Mouse (Mus musculus) right cerebral cortex, postnatal 14 days (tissue): ENCODE measurements at regions not wholly inside any gene's neighbourhood (a gene's known extent, or its start where the extent isn't known, plus 50 kb on each side); places are given as distances from the start of the nearest gene placed in this dataset.

ENCODE experiments used
- DNase-seq: peaks from one replicate; pipeline ENCODE4 v3.0.0; 2022

DNA sequence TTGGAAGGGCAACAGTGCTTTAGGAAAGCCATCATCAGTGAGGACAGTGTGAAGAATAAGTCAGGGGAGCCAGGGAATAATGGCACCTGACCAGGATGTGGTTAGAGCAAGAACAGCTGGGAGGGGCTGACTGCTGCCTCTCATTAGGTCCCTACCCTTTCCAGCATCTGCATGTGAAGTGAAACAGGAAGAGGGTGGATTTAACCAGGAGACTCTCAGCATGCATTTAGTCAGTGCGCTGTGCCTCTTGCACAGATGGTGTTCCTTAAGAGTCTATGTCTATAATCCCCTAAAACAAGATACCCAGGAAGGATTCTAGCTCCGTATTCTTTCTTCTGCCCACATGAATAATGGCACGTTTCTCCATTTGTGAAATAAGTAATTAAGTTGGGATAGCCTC lies 267.9 kb downstream of the Spry2 start:
- no peak for DNase-seq

GRCm38 (mm10) chr14:105624387-105624786 lies 272.2 kb downstream of the Spry2 start:
- DNase-seq = no peak

DNA sequence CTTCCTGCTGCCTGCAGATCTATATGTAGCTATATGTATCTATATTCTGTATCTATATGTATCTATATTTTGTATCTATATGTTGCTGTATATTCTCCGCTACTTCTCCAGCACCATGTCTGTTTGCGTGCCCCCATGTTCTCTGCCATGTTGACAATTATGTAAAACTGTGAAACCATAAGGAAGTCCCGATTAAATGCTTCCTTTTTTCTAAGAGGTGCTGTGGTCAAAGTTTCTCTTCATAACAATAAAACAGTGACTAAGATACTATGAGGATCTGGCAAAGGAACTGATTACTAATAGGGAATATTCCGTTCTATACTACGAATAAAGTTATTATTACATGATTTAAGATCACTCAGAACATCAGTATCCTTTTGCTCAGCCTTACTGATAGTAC lies 274.5 kb downstream of the Spry2 start:
- DNase-seq = no peak

DNA sequence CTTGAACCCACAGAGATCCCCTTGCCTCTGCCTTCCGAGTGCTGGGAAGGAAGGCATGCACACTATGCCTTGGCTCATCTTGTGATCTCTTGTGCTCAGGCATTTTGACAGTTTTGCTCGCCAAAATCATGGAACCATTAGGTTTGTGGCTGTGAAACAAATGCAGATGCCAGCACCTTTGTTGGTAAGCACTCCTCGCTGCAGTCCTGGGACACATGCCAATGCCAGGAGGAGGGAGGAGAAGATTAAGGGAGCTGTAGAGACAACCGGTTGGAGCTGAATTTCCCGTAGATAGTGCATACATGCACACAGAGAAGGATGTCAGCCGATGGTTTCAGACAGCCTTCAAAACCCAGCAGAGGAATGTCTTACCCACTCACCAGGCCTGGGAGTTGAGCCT lies 275.5 kb downstream of the Spry2 start:
- no peak for DNase-seq

GRCm38 (mm10) chr14:105619449-105619848 lies 277.2 kb downstream of the Spry2 start:
- no peak for DNase-seq

DNA sequence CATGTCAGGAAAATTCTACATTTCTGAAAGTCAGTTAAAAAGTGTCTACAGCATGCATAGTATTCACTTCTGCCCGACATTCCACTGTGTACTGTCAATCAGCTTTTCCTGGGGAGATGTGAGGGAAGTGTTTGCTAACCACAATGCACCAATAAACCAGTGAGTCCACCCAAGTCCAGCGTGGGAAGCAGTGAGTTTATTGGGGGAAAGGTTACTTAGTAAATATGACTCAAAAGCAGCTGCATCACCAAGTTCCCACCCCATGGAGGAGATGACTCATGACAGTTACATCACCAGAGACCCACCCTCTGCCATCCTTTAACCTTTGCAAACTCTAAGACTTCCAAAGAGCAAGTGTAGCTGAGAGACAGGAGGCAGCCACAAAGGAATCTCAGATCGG lies 280.9 kb downstream of the Spry2 start:
- DNase-seq = no peak

DNA sequence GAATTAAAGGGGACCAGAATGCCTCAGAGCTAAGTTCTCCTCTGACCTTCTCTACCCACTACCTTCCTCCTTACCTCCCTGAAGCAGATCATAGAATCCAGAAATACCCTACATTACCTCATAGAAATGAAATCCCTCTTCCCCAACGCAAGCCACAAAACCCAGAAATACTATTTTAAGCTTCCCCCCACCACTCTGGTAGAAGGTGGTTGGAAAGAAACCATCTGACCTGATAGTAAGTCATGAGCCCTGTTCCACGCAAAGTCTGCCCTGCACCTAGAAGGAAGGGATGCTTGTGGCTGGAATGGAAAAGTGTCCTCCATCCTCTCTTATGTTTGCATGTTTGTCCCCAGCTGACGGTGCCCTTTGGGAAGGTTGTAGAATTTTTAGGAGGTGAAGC lies 283.8 kb downstream of the Spry2 start:
- DNase-seq = no peak

DNA sequence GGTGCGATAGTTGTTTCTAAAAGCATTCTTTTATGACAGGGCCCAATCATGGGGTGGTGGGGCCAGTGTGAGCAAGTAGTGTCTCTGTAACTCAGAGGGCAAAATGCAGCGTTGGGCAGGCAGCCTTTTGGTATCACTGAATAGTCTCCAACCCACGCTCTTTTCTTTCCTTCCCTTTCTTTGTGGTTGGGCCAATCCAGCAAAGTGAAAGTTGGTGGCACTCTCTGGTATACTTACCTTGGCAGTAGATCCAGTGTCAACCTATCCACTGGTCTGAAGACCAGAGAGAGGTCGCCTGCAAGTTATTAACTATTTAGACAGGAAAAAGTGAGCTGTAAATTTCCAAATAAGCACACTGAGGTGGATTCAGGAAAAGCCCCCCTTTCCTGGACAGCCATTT lies 287.8 kb downstream of the Spry2 start:
- DNase-seq = no peak

- no peak for DNase-seq
Measured at GRCm38 (mm10) chr14:105606551-105606950, 290.1 kb downstream of the Spry2 start.

DNA sequence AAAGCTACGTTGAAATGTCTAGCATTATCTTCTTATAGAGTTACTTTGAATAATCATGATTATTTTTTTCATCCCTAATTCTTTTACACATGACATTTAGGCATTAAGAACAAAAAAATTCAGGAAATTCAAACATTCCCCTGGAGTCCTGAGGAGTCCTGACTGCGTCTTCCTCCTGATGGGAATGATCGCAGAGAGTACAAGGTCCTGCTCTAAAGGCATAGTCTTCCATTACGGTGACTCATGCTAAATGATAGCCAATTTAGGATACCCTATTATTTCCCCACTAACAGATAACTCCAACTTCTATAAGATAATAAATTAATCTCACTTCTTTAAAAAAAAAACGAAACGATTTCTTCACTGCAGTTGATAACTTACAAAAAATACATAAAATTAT lies 292.2 kb downstream of the Spry2 start:
- no peak for DNase-seq

DNA sequence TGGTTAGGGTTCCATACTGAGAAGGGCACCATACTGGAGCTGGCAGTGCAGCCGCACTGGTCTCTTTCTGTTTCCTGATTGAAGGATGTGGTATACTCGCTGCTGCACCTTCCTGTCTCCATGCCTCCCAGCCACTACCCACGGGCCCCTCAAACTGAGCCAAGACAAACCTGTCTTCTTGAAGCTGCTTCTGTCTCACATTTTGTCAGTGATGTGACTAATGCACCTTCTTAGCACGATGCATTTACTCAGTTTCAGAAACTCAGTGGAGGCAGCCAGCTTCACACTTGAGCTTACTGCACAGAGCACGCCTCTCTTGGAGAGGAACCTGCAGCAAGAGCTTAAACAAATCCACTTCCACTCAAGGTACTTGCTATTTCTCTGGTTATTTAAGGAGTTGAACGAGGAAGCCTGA lies 293.6 kb downstream of the Spry2 start:
- DNase-seq = no peak

GRCm38 (mm10) chr14:105599550-105600453 lies 296.8 kb downstream of the Spry2 start:
- DNase-seq = peak; percentile 15

DNA sequence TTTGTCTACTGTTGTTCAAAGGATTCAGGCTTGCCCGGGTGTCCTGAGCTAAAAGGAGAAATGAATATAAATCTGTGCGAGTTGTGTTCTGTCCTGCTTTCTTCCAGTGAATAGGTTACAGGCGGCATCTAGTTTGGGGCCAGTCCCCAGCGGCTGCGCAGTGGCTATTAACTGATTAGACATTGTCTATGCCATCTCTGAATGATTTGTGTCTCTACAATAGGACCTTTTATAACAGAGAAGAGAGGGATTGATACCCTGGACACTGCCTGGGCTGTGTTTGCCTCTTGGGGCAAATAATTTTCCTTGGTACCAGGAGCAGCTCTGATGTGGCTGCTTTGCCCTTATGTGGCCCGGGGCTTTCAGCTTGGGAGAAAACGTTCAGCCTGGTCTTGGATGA lies 306.9 kb downstream of the Spry2 start:
- DNase-seq = no peak

GRCm38 (mm10) chr14:105589261-105589660 lies 307.4 kb downstream of the Spry2 start:
- no peak for DNase-seq

GRCm38 (mm10) chr14:105588391-105589163 lies 308.0 kb downstream of the Spry2 start:
- peak; percentile 29 for DNase-seq

DNA sequence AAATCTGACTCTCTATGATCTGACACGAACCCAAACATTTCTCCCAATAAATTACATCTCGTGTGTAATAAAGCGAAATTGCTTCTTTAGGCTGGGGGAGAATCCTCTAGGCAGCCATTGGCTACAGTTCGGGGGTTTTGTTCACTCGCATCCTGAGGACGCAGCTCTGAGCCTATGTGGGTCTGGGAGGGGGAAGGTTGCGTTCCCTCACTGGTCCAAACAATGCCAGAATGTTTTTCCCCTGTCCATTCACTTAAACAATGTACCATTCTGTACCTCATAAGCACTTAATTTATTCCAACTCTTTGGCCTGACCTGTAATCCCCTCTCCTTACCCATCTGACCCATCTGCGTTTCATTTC lies 308.6 kb downstream of the Spry2 start:
- DNase-seq = no peak

- DNase-seq = no peak
Measured at GRCm38 (mm10) chr14:105584632-105585031, 312.0 kb downstream of the Spry2 start.

- no peak for DNase-seq
Measured at GRCm38 (mm10) chr14:105583497-105583896, 313.1 kb downstream of the Spry2 start.

DNA sequence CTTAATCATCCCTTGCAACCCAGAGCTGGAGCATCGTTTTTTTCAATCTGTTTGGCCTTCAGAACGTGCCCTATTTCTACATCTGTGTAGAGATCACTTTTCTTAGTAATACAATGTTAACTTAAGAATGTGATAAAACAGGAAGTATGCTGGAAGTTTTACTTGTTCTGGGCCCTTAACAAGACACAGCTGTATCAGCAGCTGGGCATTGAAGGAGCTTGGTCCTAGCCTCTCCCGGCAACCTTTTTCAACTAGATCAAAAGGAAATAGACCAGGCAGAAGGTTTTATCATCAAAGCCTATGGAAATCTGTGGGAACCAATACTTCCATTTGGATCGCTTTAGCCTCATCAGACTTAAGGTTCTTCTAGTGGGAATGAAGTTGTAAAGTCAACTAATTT lies 317.9 kb downstream of the Ndfip2 start:
- DNase-seq = no peak

DNA sequence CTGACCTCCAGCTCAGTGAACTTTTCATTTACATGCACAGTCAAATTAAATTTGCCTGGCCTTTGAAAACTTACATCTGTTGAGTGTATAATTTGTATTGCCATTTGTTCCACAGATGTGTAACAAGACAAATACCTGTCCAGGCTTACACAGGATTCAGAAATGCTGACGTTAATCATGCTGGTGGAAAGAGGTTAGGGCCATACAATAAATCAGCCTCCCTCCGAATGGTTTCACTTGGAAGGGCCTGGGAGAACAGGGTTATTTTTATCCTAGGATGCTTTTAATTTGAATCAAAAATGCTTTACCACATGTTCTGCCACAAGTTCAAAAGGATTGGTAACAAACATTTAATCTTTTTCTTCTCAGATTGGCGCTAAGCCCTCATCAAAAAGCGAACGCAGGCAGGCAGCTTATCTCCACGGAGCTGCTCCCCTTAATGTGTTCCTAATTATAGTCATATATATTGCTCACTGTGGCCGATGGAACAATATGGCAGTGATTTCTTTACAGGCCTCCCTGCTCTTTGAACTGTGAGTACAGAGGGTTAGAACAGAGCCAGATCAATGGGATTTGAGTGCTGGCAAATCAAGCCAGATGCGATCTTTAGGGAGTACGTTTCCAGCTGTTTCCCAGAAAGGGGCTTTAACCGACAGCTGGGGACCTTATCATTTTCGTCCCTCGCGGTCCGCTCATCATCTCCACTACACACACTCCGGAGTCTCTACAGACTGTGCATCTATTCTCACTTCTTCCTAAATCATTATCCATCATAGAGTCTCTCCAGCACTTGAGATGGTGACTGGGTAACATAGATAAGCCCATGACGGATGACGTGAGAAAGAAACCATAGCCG lies 313.9 kb downstream of the Ndfip2 start:
- no peak for DNase-seq

GRCm38 (mm10) chr14:105570156-105570555 lies 311.8 kb downstream of the Ndfip2 start:
- no peak for DNase-seq

- peak; percentile 34 for DNase-seq
Measured at GRCm38 (mm10) chr14:105565827-105566226, 307.5 kb downstream of the Ndfip2 start.

GRCm38 (mm10) chr14:105562843-105563242 lies 304.5 kb downstream of the Ndfip2 start:
- no peak for DNase-seq
